Mouse (Mus musculus) G1E (cell line): ENCODE data around the gene Limd2. TPM values are rescaled to one million over a fixed set of nuclear protein-coding genes. Genes with fewer than 3 reads are reported as not detected.

ENCODE experiments used
- ATAC-seq: 2 replicates; pipeline ENCODE4 v1.8.0; 2016; ENCODE audit warnings: mild to moderate bottlenecking; ENCODE audit not compliant: insufficient number of reproducible peaks, poor library complexity, low FRiP score, severe bottlenecking; ENCODE audit errors: extremely low read depth
- DNase-seq: peaks from one replicate; pipeline ENCODE4 v3.0.0; 2012; ENCODE audit warnings: low spot score
- H3K27me3 ChIP-seq: 2 replicates; pipeline ENCODE4 v1.6.1; 2012; ENCODE audit warnings: mild to moderate bottlenecking, low read length, inconsistent platforms; ENCODE audit not compliant: insufficient read depth
- H3K36me3 ChIP-seq: replicated peaks from 2 replicates; pipeline ENCODE3; 2012; ENCODE audit warnings: mild to moderate bottlenecking, inconsistent platforms
- H3K4me1 ChIP-seq: 2 replicates; pipeline ENCODE4 v1.6.1; 2012; ENCODE audit warnings: low read depth, low read length, inconsistent platforms, mixed read lengths; ENCODE audit not compliant: insufficient read depth
- H3K4me3 ChIP-seq: 2 replicates; pipeline ENCODE4 v1.5.1; 2012; ENCODE audit warnings: low read depth, mild to moderate bottlenecking, inconsistent platforms, low read length, moderate library complexity, mixed read lengths
- H3K9me3 ChIP-seq: replicated peaks from 2 replicates; pipeline ENCODE4 v1.6.1; 2012; ENCODE audit warnings: inconsistent platforms
- CTCF ChIP-seq: IDR thresholded peaks from 2 replicates; pipeline ENCODE4 v1.5.1; 2012; ENCODE audit warnings: low read depth, low read length, inconsistent platforms, mixed read lengths
- GATA1 ChIP-seq: IDR thresholded peaks from 2 replicates; pipeline ENCODE4 v1.6.1; 2012; ENCODE audit warnings: borderline replicate concordance, low read length, inconsistent platforms, mixed read lengths
- GATA2 ChIP-seq: IDR thresholded peaks from 2 replicates; pipeline ENCODE4 v1.6.1; 2012; ENCODE audit warnings: low read depth, low read length, inconsistent platforms, borderline replicate concordance
- POLR2AphosphoS5 ChIP-seq: IDR thresholded peaks from 2 replicates; pipeline ENCODE4 v1.6.1; 2012; ENCODE audit warnings: low read depth, low read length, inconsistent platforms; ENCODE audit not compliant: insufficient replicate concordance
- TAL1 ChIP-seq: conservative IDR thresholded peaks from 2 replicates; pipeline ENCODE4 v1.6.1; 2012; ENCODE audit warnings: low read depth, low read length, inconsistent platforms, mixed read lengths
- polyA plus RNA-seq: library from polyadenylated mRNA; stranded (reverse); fragments of >175 nt; gene quantifications from 2 replicates; pipeline ENCODE4 v1.2.3, GENCODE M21; 2012
- total RNA-seq, 2 experiments: library from RNA; stranded (forward) in 1 of 2; stranded (reverse) in 1 of 2; fragments of 200-1000 nt in 1 of 2; fragments of >200 nt in 1 of 2; fragmentation: Nextera tagmentation in 1 of 2; gene quantifications; 2 replicates each; pipeline ENCODE4 v1.2.3; 2014 to 2017

Limd2 gene
- total and polyA plus RNA-seq, 3 experiments: 77.5 to 365 (median 309) TPM

- peaks cover 44% of the 10 kb centered on the region for H3K36me3 ChIP-seq
- no peaks in the 10 kb centered on the region for H3K9me3 ChIP-seq
- H3K4me3 ChIP-seq: no peak overlapping the region
- TF ChIP-seq POLR2AphosphoS5: no peak
- TF ChIP-seq CTCF: no peak
- no peak for TF ChIP-seq GATA2
- no peak for TF ChIP-seq TAL1
- no peak for TF ChIP-seq GATA1
- DNase-seq (no peak), ATAC-seq (no peak)
- H3K27me3 ChIP-seq: no peaks in the 10 kb centered on the region
- H3K4me1 ChIP-seq: peaks cover 38% of the 10 kb centered on the region
These were observed 35.9 kb downstream of the Limd2 start for GRCm38 (mm10) chr11:106124784-106125183.

GRCm38 (mm10) chr11:106122736-106123135, 37.9 kb downstream of the Limd2 start:
- TF ChIP-seq CTCF (no peak), GATA2 (no peak), POLR2AphosphoS5 (no peak), GATA1 (no peak), TAL1 (no peak)
- Histone ChIP-seq H3K4me3 (no peak overlapping the region), H3K27me3 (no peaks in the 10 kb centered on the region), H3K4me1 (peaks cover 26% of the 10 kb centered on the region), H3K36me3 (peaks cover 56% of the 10 kb centered on the region), H3K9me3 (no peaks in the 10 kb centered on the region)
- ATAC-seq: no peak
- DNase-seq: no peak

DNA sequence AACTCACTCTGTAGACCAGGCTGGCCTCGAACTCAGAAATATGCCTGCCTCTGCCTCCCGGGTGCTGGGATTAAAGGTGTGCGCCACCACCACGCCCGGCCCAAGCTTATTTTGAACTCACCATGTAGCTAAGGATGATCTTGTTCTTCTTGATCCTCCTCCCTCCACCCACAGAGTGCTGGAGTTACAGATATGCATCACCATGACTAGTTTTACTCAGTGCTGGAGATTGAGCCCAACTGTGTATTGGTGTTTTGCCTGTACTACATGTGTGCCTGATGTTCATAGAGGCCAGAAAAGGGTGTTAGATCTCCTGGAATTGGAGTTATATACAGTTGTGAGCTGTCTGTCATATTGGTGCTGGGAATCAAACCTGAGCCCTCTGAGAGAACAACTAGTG, 38.4 kb downstream of the Limd2 start:
- H3K27me3 ChIP-seq: no peaks in the 10 kb centered on the region
- peaks cover 26% of the 10 kb centered on the region for H3K4me1 ChIP-seq
- no peak for TF ChIP-seq POLR2AphosphoS5
- TF ChIP-seq TAL1: no peak
- no peak for TF ChIP-seq CTCF
- no peak for TF ChIP-seq GATA1
- no peak for TF ChIP-seq GATA2
- ATAC-seq (no peak), DNase-seq (no peak)
- H3K4me3 ChIP-seq: no peak overlapping the region
- no peaks in the 10 kb centered on the region for H3K9me3 ChIP-seq
- H3K36me3 ChIP-seq: peaks cover 61% of the 10 kb centered on the region

DNA sequence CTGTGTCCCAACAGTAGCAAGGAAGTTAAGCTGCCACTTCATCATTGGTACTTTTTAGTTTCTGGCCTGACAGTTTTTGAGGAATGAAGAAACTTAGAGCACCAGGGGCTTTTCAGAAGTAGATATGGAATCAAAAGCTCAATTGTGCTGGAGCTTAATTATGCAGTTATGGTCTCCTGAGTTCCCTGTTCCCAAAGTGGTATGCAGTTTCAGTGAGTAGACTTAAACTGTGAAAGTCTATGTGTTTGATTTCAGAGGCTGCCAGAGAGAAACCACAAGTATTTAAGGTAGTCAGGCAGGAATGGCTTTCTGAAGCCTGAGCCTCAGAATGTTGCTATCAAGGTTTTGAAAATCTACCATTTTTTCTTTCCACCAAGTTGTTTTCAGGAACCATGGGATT, 49.0 kb downstream of the Limd2 start:
- TF ChIP-seq GATA2 (no peak), POLR2AphosphoS5 (no peak), CTCF (no peak), TAL1 (no peak), GATA1 (no peak)
- Histone ChIP-seq H3K36me3 (peaks cover 31% of the 10 kb centered on the region), H3K4me1 (no peaks in the 10 kb centered on the region; the same call in 1 of the 2 replicates), H3K4me3 (no peak overlapping the region), H3K27me3 (no peaks in the 10 kb centered on the region), H3K9me3 (no peaks in the 10 kb centered on the region)
- no peak for DNase-seq
- no peak for ATAC-seq

Other genes starting within 250 kb of the Limd2 start
- not detected in 2 replicates for gene Cyb561, start 207.5 kb downstream of the Limd2 start, total RNA-seq (2014; fragmentation: Nextera tagmentation)
- gene Cyb561, start 207.5 kb downstream of the Limd2 start, total RNA-seq (2017): 0.33 and 0.70 TPM in 2 replicates
- not detected in 2 replicates for gene Cyb561, start 207.5 kb downstream of the Limd2 start, polyA plus RNA-seq
- not detected in 2 replicates for gene Ace, start 192.9 kb downstream of the Limd2 start, total RNA-seq (2014; fragmentation: Nextera tagmentation)
- not detected in 2 replicates for gene Ace, start 192.9 kb downstream of the Limd2 start, total RNA-seq (2017)
- not detected in 2 replicates for gene Ace, start 192.9 kb downstream of the Limd2 start, polyA plus RNA-seq
- gene Ace3, start 166.2 kb downstream of the Limd2 start, total RNA-seq (2014; fragmentation: Nextera tagmentation): not detected in 2 replicates
- gene Ace3, start 166.2 kb downstream of the Limd2 start, total RNA-seq (2017): not detected in 2 replicates
- gene Ace3, start 166.2 kb downstream of the Limd2 start, polyA plus RNA-seq: not detected in 2 replicates
- gene Kcnh6, start 152.7 kb downstream of the Limd2 start, total RNA-seq (2014; fragmentation: Nextera tagmentation): not detected in 2 replicates
- gene Kcnh6, start 152.7 kb downstream of the Limd2 start, total RNA-seq (2017): not detected in 2 replicates
- gene Kcnh6, start 152.7 kb downstream of the Limd2 start, polyA plus RNA-seq: not detected in 2 replicates
- gene Dcaf7, start 124.0 kb downstream of the Limd2 start, total RNA-seq (2014; fragmentation: Nextera tagmentation): 70.7 and 84.6 TPM in 2 replicates
- gene Dcaf7, start 124.0 kb downstream of the Limd2 start, total RNA-seq (2017): 70.0 and 74.3 TPM in 2 replicates
- gene Dcaf7, start 124.0 kb downstream of the Limd2 start, polyA plus RNA-seq: 40.4 and 59.3 TPM in 2 replicates
- gene Taco1, start 94.8 kb downstream of the Limd2 start, total RNA-seq (2014; fragmentation: Nextera tagmentation): 14.6 and 20.3 TPM in 2 replicates
- 20.4 and 21.4 TPM in 2 replicates for gene Taco1, start 94.8 kb downstream of the Limd2 start, total RNA-seq (2017)
- 18.6 and 19.2 TPM in 2 replicates for gene Taco1, start 94.8 kb downstream of the Limd2 start, polyA plus RNA-seq
- gene Map3k3, start 76.2 kb downstream of the Limd2 start, total RNA-seq (2014; fragmentation: Nextera tagmentation): 21.1 and 30.0 TPM in 2 replicates
- gene Map3k3, start 76.2 kb downstream of the Limd2 start, total RNA-seq (2017): 29.5 and 31.9 TPM in 2 replicates
- 4.5 and 4.9 TPM in 2 replicates for gene Map3k3, start 76.2 kb downstream of the Limd2 start, polyA plus RNA-seq
- not detected in 2 replicates for gene Gm10840, start within 50 bp of the Limd2 start, total RNA-seq (2014; fragmentation: Nextera tagmentation)
- not detected in 2 replicates for gene Gm10840, start within 50 bp of the Limd2 start, total RNA-seq (2017)
- not detected in 2 replicates for gene Gm10840, start within 50 bp of the Limd2 start, polyA plus RNA-seq
- gene Strada, start 41.3 kb upstream of the Limd2 start, total RNA-seq (2014; fragmentation: Nextera tagmentation): 28.9 and 40.2 TPM in 2 replicates
- 19.5 and 21.1 TPM in 2 replicates for gene Strada, start 41.3 kb upstream of the Limd2 start, total RNA-seq (2017)
- 32.3 and 36.2 TPM in 2 replicates for gene Strada, start 41.3 kb upstream of the Limd2 start, polyA plus RNA-seq
- gene Ccdc47, start 55.5 kb upstream of the Limd2 start, total RNA-seq (2014; fragmentation: Nextera tagmentation): 78.5 and 92.2 TPM in 2 replicates
- gene Ccdc47, start 55.5 kb upstream of the Limd2 start, total RNA-seq (2017): 90.1 and 129 TPM in 2 replicates
- gene Ccdc47, start 55.5 kb upstream of the Limd2 start, polyA plus RNA-seq: 3.8 and 3.9 TPM in 2 replicates
- gene Ddx42, start 56.1 kb upstream of the Limd2 start, total RNA-seq (2014; fragmentation: Nextera tagmentation): 63.7 and 71.8 TPM in 2 replicates
- gene Ddx42, start 56.1 kb upstream of the Limd2 start, total RNA-seq (2017): 89.0 and 112 TPM in 2 replicates
- gene Ddx42, start 56.1 kb upstream of the Limd2 start, polyA plus RNA-seq: 28.4 and 50.3 TPM in 2 replicates
- gene Ftsj3, start 95.2 kb upstream of the Limd2 start, total RNA-seq (2014; fragmentation: Nextera tagmentation): 49.0 and 59.8 TPM in 2 replicates
- gene Ftsj3, start 95.2 kb upstream of the Limd2 start, total RNA-seq (2017): 90.6 and 109 TPM in 2 replicates
- gene Ftsj3, start 95.2 kb upstream of the Limd2 start, polyA plus RNA-seq: 11.5 and 21.6 TPM in 2 replicates
- 44.0 and 50.7 TPM in 2 replicates for gene Psmc5, start 95.3 kb upstream of the Limd2 start, total RNA-seq (2014; fragmentation: Nextera tagmentation)
- gene Psmc5, start 95.3 kb upstream of the Limd2 start, total RNA-seq (2017): 90.7 and 96.0 TPM in 2 replicates
- gene Psmc5, start 95.3 kb upstream of the Limd2 start, polyA plus RNA-seq: 38.4 and 64.1 TPM in 2 replicates
- gene Smarcd2, start 112.1 kb upstream of the Limd2 start, total RNA-seq (2014; fragmentation: Nextera tagmentation): 94.1 and 113 TPM in 2 replicates
- gene Smarcd2, start 112.1 kb upstream of the Limd2 start, total RNA-seq (2017): 139 and 149 TPM in 2 replicates
- 138 and 154 TPM in 2 replicates for gene Smarcd2, start 112.1 kb upstream of the Limd2 start, polyA plus RNA-seq
- not detected in 2 replicates for gene Tcam1, start 115.8 kb upstream of the Limd2 start, total RNA-seq (2014; fragmentation: Nextera tagmentation)
- gene Tcam1, start 115.8 kb upstream of the Limd2 start, total RNA-seq (2017): 0.12 TPM in 1 of 2 replicates, not detected in the other
- gene Tcam1, start 115.8 kb upstream of the Limd2 start, polyA plus RNA-seq: 0.01 TPM in 1 of 2 replicates, not detected in the other
- gene Gh, start 141.0 kb upstream of the Limd2 start, total RNA-seq (2014; fragmentation: Nextera tagmentation): not detected in 2 replicates
- gene Gh, start 141.0 kb upstream of the Limd2 start, total RNA-seq (2017): not detected in 2 replicates
- not detected in 2 replicates for gene Gh, start 141.0 kb upstream of the Limd2 start, polyA plus RNA-seq
- gene Cd79b, start 153.9 kb upstream of the Limd2 start, total RNA-seq (2014; fragmentation: Nextera tagmentation): not detected in 2 replicates
- gene Cd79b, start 153.9 kb upstream of the Limd2 start, total RNA-seq (2017): not detected in 2 replicates
- 0.03 TPM in 1 of 2 replicates, not detected in the other for gene Cd79b, start 153.9 kb upstream of the Limd2 start, polyA plus RNA-seq
- gene Scn4a, start 192.4 kb upstream of the Limd2 start, total RNA-seq (2014; fragmentation: Nextera tagmentation): not detected in 2 replicates
- 0.05 TPM in 1 of 2 replicates, not detected in the other for gene Scn4a, start 192.4 kb upstream of the Limd2 start, total RNA-seq (2017)
- not detected in 2 replicates for gene Scn4a, start 192.4 kb upstream of the Limd2 start, polyA plus RNA-seq
- not detected in 2 replicates for gene Prr29, start 204.6 kb upstream of the Limd2 start, total RNA-seq (2014; fragmentation: Nextera tagmentation)
- 0.16 and 0.23 TPM in 2 replicates for gene Prr29, start 204.6 kb upstream of the Limd2 start, total RNA-seq (2017)
- 0.07 TPM in 1 of 2 replicates, not detected in the other for gene Prr29, start 204.6 kb upstream of the Limd2 start, polyA plus RNA-seq
- gene Icam2, start 227.2 kb upstream of the Limd2 start, total RNA-seq (2014; fragmentation: Nextera tagmentation): 3.7 and 10.3 TPM in 2 replicates
- gene Icam2, start 227.2 kb upstream of the Limd2 start, total RNA-seq (2017): 42.6 and 53.8 TPM in 2 replicates
- 2.1 and 3.4 TPM in 2 replicates for gene Icam2, start 227.2 kb upstream of the Limd2 start, polyA plus RNA-seq